Mouse (Mus musculus) c-Kit-positive CD71-positive TER-119-negative erythroid progenitor cells, embryonic 14.5 days (primary cell): ENCODE data around the gene Med18.
"Not testable (repeated sequence)": the region's sequence is repeated elsewhere in the genome, so short reads cannot be mapped to it uniquely, and the experiment has no call there.

Experiments
- DNase-seq: peaks from one replicate; pipeline ENCODE4 v3.0.0-alpha.2; 2013; ENCODE audit warnings: low read depth

Gene Med18

DNA sequence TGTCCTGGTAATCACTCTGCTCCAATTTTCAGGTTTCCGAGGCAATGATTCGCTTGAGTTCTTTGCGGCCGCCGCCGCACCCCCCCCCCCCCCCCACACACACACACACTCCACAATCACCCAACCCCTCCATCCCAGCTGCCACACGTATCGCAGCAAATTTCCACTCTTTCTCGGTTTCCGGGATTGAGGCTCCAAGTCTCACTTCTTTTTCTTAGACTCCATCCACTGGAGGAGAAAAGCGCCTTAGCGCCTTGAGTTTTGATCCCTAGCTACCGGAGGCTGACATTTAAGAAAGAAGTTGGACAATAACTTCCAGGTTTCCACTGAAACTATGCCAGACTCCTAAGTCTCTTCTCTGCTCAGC lies 42.2 kb downstream of the Med18 start:
- no peak for DNase-seq

DNA sequence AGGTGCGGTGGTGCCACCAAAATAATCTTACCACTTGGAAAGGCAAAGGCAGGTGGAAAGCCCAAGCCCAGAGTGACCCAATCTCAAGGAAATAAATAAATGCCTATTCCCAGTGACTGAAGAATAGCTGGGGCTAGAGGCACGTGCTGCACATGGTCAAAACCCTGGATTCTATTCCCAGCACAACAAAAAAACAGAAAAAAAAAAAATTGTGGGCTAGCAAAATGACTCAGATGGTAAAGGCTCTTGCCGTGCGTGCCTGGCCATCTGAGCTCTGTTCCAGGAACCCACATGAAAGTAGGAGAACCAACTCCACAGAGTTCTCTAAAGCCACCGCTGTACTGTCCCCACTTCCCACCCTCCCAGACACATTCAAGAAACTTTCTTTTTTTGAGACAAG lies 43.2 kb downstream of the Med18 start:
- DNase-seq: no peak

DNA sequence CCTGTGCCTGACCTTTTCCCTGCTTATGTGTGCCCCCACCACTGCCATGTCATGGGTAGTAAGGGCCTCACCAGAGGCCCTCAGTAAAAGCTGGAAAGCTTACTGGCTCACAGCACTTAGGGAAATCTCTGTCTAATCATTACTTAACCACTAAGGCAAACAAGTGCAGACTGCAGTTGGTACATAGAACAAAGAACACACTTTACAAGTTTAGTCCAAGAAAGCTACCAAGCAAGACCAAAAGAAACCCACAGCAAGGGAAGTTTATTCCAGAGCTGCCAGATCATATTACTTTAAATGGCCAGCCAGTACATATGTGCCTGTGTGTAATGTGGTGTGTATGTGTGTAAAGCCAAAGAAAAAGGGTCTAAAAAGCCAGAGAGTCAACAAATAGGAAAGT lies 47.8 kb downstream of the Med18 start:
- DNase-seq: no peak

DNA sequence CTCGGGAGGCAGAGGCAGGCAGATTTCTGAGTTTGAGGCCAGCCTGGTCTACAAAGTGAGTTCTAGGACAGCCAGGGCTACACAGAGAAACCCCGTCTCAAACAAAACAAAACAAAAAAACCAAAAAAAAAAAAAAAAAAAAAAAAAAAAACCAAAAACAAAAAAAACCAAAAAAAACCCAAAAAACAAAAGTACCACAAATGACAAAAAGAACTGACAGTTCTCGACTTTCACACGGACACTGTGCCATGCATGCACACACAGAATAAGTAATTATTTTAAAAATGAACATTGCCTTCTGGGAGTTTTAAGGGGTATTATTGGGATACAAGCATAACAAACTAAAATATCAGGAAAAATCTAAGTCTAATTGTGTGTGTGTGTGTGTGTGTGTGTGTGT lies 50.5 kb downstream of the Med18 start:
- DNase-seq: not testable (repeated sequence)

DNA sequence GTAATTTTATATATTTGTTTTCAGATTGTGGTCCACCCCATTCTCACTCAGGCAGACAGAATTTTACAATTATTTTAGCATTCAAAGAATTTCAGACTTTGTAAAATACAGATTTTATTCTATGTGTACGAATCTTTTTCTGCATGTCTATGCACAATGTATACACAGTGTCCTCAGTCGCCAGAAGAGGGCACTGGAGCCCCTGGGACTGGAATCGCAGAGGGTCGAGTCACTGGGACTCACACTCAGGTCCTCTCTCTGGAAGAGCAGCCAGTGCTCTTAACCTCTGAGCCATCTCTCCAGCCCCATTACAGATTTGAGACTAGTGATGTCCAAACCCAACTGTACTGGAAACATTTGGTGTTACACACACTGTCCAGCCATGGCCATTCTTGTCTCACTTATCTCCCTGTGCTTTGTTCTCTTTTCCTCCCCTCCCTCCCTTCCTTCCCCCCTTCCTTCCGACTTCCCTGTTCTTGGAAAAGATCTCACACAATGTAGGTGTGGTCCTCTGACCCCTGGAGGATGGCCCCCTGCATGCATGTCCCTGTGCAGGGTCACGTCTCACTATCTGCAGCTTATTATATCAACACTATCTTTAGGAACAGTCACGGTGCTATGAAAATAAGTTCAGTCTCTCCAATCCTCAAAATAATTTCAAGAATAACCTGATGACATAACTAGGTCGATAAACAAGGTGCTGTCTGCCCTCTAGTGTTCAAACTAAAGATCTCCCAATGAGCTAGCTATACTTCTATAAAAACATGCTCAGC lies 52.2 kb downstream of the Med18 start:
- DNase-seq: no peak

DNA sequence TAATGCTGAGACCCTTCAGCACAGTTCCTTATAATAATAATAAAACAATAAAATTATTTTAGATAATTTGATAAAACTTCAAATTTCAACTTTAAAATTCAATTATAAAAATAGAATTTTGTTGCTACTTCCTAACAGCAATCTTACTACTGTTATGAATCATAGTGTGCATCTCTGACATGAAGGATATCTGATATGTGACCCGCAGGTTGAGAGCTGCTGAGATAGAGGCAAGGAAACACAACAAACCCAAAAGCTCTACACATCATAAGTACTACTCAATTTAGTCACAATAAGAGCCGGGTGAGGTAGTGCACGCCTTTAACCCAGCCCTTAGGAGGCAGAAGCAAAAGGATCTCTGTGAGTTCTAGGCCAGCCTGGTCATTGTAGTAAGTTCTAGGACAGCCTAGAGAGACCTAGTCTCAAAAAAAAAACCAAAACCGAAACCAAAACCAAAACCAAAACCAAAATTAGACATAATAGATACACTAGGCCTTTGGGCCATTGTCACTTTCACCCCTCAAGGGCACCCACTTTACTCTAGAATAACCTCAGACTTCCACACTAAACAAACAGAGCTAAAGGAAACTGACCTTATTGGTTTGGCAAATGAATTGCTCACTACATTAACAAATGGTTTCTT lies 54.0 kb downstream of the Med18 start:
- no peak for DNase-seq
